Mouse (Mus musculus): Measurements from ENCODE around the gene Arhgef18. TPM values are rescaled to one million over a fixed set of nuclear protein-coding genes. Genes with fewer than 3 reads are reported as not detected.

Arhgef18 gene
- total and polyA plus RNA-seq, 3 experiments = 3.0 to 6.6 TPM; not detected in 1

GRCm38 (mm10) chr8:3397597-3397996 lies 4.8 kb downstream of the Arhgef18 start:
- Histone ChIP-seq H3K36me3 (ENCODE audit: control insufficient read depth in 1 of 2, insufficient read depth in 2 of 2, low read length in 2 of 2) (0 out of 4 replicates have a peak, but pooled peaks cover 0 to under 1% of the 10 kb centered on the region in 2 experiments), H3K4me3 (ENCODE audit: control insufficient read depth in 1 of 2, insufficient read depth in 1 of 2, low read depth in 2 of 2, low read length in 2 of 2) (no peak overlapping the region), H3K27me3 (ENCODE audit: control insufficient read depth in 1 of 2, insufficient read depth in 2 of 2, low read length in 2 of 2) (no peaks in the 10 kb centered on the region), H3K79me2 (ENCODE audit: control insufficient read depth, insufficient read depth, low read length, poor library complexity) (no peaks in the 10 kb centered on the region), H3K4me1 (ENCODE audit: control insufficient read depth in 1 of 2, insufficient read depth in 2 of 2, low read length in 2 of 2) (peaks cover 0 to 1% of the 10 kb centered on the region in 2 experiments; a peak in 1 of 4 replicates), H3K9me3 (replicated peaks; ENCODE audit: insufficient read depth, low read length) (no peaks in the 10 kb centered on the region), H3K27ac (ENCODE audit: control insufficient read depth, low read depth, low read length) (no peak overlapping the region), H3K9ac (ENCODE audit: control insufficient read depth, low read depth, low read length, poor library complexity, severe bottlenecking) (no peak overlapping the region)
- TF ChIP-seq SMC3 (IDR thresholded peaks at IDR 0.05; ENCODE audit: low read depth, low read length) (no peak), MYC (IDR thresholded peaks at IDR 0.05; ENCODE audit: low read depth, low read length) (no peak), POLR2A (IDR thresholded peaks at IDR 0.05; ENCODE audit: control insufficient read depth in 1 of 2, insufficient read depth in 1 of 2, low read depth in 1 of 2, low read length in 2 of 2, poor library complexity in 1 of 2) (no peak), ETS1 (IDR thresholded peaks at IDR 0.05; ENCODE audit: low read depth, low read length) (no peak), TCF12 (IDR thresholded peaks at IDR 0.05; ENCODE audit: low read depth, low read length) (no peak), ZMIZ1 (IDR thresholded peaks at IDR 0.05; ENCODE audit: low read depth, low read length) (no peak), ZC3H11A (IDR thresholded peaks at IDR 0.05; ENCODE audit: low read depth, low read length) (no peak), RCOR1 (IDR thresholded peaks at IDR 0.05; ENCODE audit: low read depth, low read length) (no peak), RAD21 (IDR thresholded peaks at IDR 0.05; ENCODE audit: low read depth, low read length) (no peak), E2F4 (IDR thresholded peaks at IDR 0.05; ENCODE audit: borderline replicate concordance, low read depth, low read length) (no peak), POLR2AphosphoS5 (IDR thresholded peaks at IDR 0.05; ENCODE audit: borderline replicate concordance, low read depth, low read length) (no peak), BHLHE40 (IDR thresholded peaks at IDR 0.05; ENCODE audit: borderline replicate concordance, low read depth, low read length) (no peak), CHD2 (IDR thresholded peaks at IDR 0.05; ENCODE audit: low read length) (no peak), CHD1 (IDR thresholded peaks at IDR 0.05; ENCODE audit: low read depth, low read length) (no peak), CTCF (IDR thresholded peaks at IDR 0.05 in 2 of 3, conservative IDR thresholded peaks at IDR 0.05 in 1 of 3; ENCODE audit: control insufficient read depth in 1 of 3, insufficient read depth in 1 of 3, low read depth in 2 of 3, low read length in 3 of 3, poor library complexity in 1 of 3, severe bottlenecking in 1 of 3) (no peak), GABPA (IDR thresholded peaks at IDR 0.05; ENCODE audit: low read depth, low read length) (no peak)
- no peak for DNase-seq (ENCODE audit: low read depth, low spot score)

- no peaks in the 10 kb centered on the region for H3K9me3 ChIP-seq (replicated peaks; ENCODE audit: insufficient read depth, low read length)
- no peaks in the 10 kb centered on the region for H3K36me3 ChIP-seq (ENCODE audit: control insufficient read depth in 1 of 2, insufficient read depth in 2 of 2, low read length in 2 of 2)
- no peaks in the 10 kb centered on the region for H3K79me2 ChIP-seq (ENCODE audit: control insufficient read depth, insufficient read depth, low read length, poor library complexity)
- no peak for DNase-seq (ENCODE audit: low read depth, low spot score)
- H3K9ac ChIP-seq (ENCODE audit: control insufficient read depth, low read depth, low read length, poor library complexity, severe bottlenecking) = no peak overlapping the region
- H3K27ac ChIP-seq (ENCODE audit: control insufficient read depth, low read depth, low read length) = no peak overlapping the region
- no peaks in the 10 kb centered on the region for H3K27me3 ChIP-seq (ENCODE audit: control insufficient read depth in 1 of 2, insufficient read depth in 2 of 2, low read length in 2 of 2)
- TF ChIP-seq RCOR1 (IDR thresholded peaks at IDR 0.05; ENCODE audit: low read depth, low read length) (no peak), ZKSCAN1 (IDR thresholded peaks at IDR 0.05; ENCODE audit: low read depth, low read length) (no peak), BHLHE40 (IDR thresholded peaks at IDR 0.05; ENCODE audit: borderline replicate concordance, low read depth, low read length) (no peak), ZMIZ1 (IDR thresholded peaks at IDR 0.05; ENCODE audit: low read depth, low read length) (no peak), CHD1 (IDR thresholded peaks at IDR 0.05; ENCODE audit: low read depth, low read length) (no peak), MYC (IDR thresholded peaks at IDR 0.05; ENCODE audit: low read depth, low read length) (no peak), MAZ (IDR thresholded peaks at IDR 0.05; ENCODE audit: low read depth, low read length) (no peak), TCF12 (IDR thresholded peaks at IDR 0.05; ENCODE audit: low read depth, low read length) (no peak), MAFK (IDR thresholded peaks at IDR 0.05; ENCODE audit: borderline replicate concordance, low read depth, low read length) (no peak), GATA1 (IDR thresholded peaks at IDR 0.05; ENCODE audit: low read depth, low read length) (no peak), RAD21 (IDR thresholded peaks at IDR 0.05; ENCODE audit: low read depth, low read length) (no peak), GABPA (IDR thresholded peaks at IDR 0.05; ENCODE audit: low read depth, low read length) (no peak), UBTF (IDR thresholded peaks at IDR 0.05; ENCODE audit: borderline replicate concordance, insufficient read depth, low read depth, low read length) (no peak)
- H3K4me1 ChIP-seq (ENCODE audit: control insufficient read depth in 1 of 2, insufficient read depth in 2 of 2, low read length in 2 of 2) = no peaks in the 10 kb centered on the region
- H3K4me3 ChIP-seq (ENCODE audit: control insufficient read depth in 1 of 2, insufficient read depth in 1 of 2, low read depth in 2 of 2, low read length in 2 of 2) = no peak overlapping the region
Measured at GRCm38 (mm10) chr8:3400509-3400908, 7.7 kb downstream of the Arhgef18 start.

Data from MEL (cell line).